Mouse (Mus musculus) hindbrain, postnatal 0 days (tissue): Measurements from ENCODE around the gene Asb14. TPM values are rescaled to one million over a fixed set of nuclear protein-coding genes. Genes with fewer than 3 reads are reported as not detected.
"Not testable (repeated sequence)": the region's sequence is repeated elsewhere in the genome, so short reads cannot be mapped to it uniquely, and the experiment has no call there.

Source experiments
- ATAC-seq: fragments of 200-750 bp; cut with Nextera tagmentation; 2 replicates; pipeline ENCODE4 v1.8.0; 2017; ENCODE audit warnings: mild to moderate bottlenecking, moderate TSS enrichment, moderate library complexity
- DNase-seq: peaks from one replicate; pipeline ENCODE4 v3.0.0-alpha.2; 2015; ENCODE audit warnings: low spot score
- H3K27ac ChIP-seq: fragments of 300-500 bp; sonication (generic); 2 replicates; pipeline ENCODE4 v1.5.1; 2014; ENCODE audit warnings: mild to moderate bottlenecking
- H3K27me3 ChIP-seq: fragments of 300-500 bp; sonication (generic); 2 replicates; pipeline ENCODE4 v1.6.1; 2014; ENCODE audit warnings: low read length, mixed read lengths; ENCODE audit not compliant: insufficient read depth
- H3K36me3 ChIP-seq: fragments of 300-500 bp; sonication (generic); 2 replicates; pipeline ENCODE4 v1.6.1; 2014; ENCODE audit warnings: low read length, mixed read lengths; ENCODE audit not compliant: insufficient read depth
- H3K4me1 ChIP-seq: fragments of 300-500 bp; sonication (generic); 2 replicates; pipeline ENCODE4 v1.6.1; 2014; ENCODE audit warnings: antibody characterized with exemption, low read length, mixed read lengths; ENCODE audit not compliant: insufficient read depth
- H3K4me2 ChIP-seq: fragments of 300-500 bp; sonication (generic); 2 replicates; pipeline ENCODE4 v1.6.1; 2014; ENCODE audit warnings: low read depth, mild to moderate bottlenecking, low read length, moderate library complexity, mixed read lengths
- H3K4me3 ChIP-seq: fragments of 300-500 bp; sonication (generic); 2 replicates; pipeline ENCODE4 v1.5.1; 2014; ENCODE audit warnings: low read length
- H3K9ac ChIP-seq: fragments of 300-500 bp; sonication (generic); replicated peaks from 2 replicates; pipeline ENCODE4 v1.6.1; 2014; ENCODE audit warnings: mild to moderate bottlenecking, low read length, moderate library complexity, mixed read lengths
- H3K9me3 ChIP-seq: fragments of 300-500 bp; sonication (generic); 2 replicates; pipeline ENCODE4 v1.6.1; 2016; ENCODE audit warnings: low read length, mixed read lengths
- CTCF ChIP-seq: IDR thresholded peaks from 2 replicates; pipeline ENCODE4 v1.5.1; 2016; ENCODE audit warnings: antibody characterized with exemption, control low read depth, low read depth
- WGBS: fragments of 180-500 bp; shearing (Covaris S2); extraction: QIAGEN DNeasy Blood & Tissue Kit; methylation state at CpG from one replicate; pipeline ENCODE4 v1.1.7; 2014; 5-methylcytosine and 5-hydroxymethylcytosine counted together
- polyA plus RNA-seq: library from polyadenylated mRNA; unstranded; fragments of >200 nt; fragmentation: Nextera tagmentation; extraction: Ambion mirVana; gene quantifications from 2 replicates; pipeline ENCODE4 v1.2.1, GENCODE M21; 2015
- total RNA-seq: library from RNA; depleted of rRNA; stranded (reverse); fragments of >200 nt; gene quantifications from 2 replicates; pipeline ENCODE4 v1.2.3, GENCODE M21; 2014

Gene Asb14
- total and polyA plus RNA-seq, 2 experiments from 2014 or later = 0.29 TPM; not detected in 1

GRCm38 (mm10) chr14:26907401-26907800, 13.0 kb downstream of the Asb14 start:
- H3K4me3 ChIP-seq = no peak overlapping the region
- ATAC-seq (no peak), DNase-seq (no peak)
- no peaks in the 10 kb centered on the region for H3K9me3 ChIP-seq
- H3K9ac ChIP-seq = no peak overlapping the region
- H3K27ac ChIP-seq = no peak overlapping the region
- H3K4me1 ChIP-seq = no peaks in the 10 kb centered on the region
- H3K27me3 ChIP-seq = no peaks in the 10 kb centered on the region
- WGBS = 88% methylated on average over 4 of the region's 4 CpGs
- H3K4me2 ChIP-seq = no peak overlapping the region
- no peak for TF ChIP-seq CTCF
- no peaks in the 10 kb centered on the region for H3K36me3 ChIP-seq

GRCm38 (mm10) chr14:26910461-26910860, 16.1 kb downstream of the Asb14 start:
- H3K4me2 ChIP-seq, H3K27ac ChIP-seq, H3K9me3 ChIP-seq, H3K4me1 ChIP-seq, H3K4me3 ChIP-seq, ATAC-seq, H3K36me3 ChIP-seq, DNase-seq, H3K9ac ChIP-seq, H3K27me3 ChIP-seq: not testable (repeated sequence)
- 38% methylated on average over 9 of the region's 9 CpGs for WGBS

- H3K27ac ChIP-seq = no peak overlapping the region
- H3K9me3 ChIP-seq = no peaks in the 10 kb centered on the region
- ATAC-seq = no peak
- DNase-seq = no peak
- no peaks in the 10 kb centered on the region for H3K27me3 ChIP-seq
- no peak overlapping the region for H3K4me3 ChIP-seq
- no peaks in the 10 kb centered on the region for H3K4me1 ChIP-seq
- 62% methylated on average over 6 of the region's 6 CpGs for WGBS
- H3K4me2 ChIP-seq = no peak overlapping the region
- TF ChIP-seq CTCF = no peak
- no peak overlapping the region for H3K9ac ChIP-seq
- no peaks in the 10 kb centered on the region for H3K36me3 ChIP-seq
These were observed 16.8 kb downstream of the Asb14 start for GRCm38 (mm10) chr14:26911201-26911600.

- H3K27ac ChIP-seq = no peak overlapping the region
- 92% methylated on average over 13 of the region's 13 CpGs for WGBS
These were observed 17.5 kb downstream of the Asb14 start for GRCm38 (mm10) chr14:26911826-26912225.

GRCm38 (mm10) chr14:26913681-26914268, 19.4 kb downstream of the Asb14 start:
- Histone ChIP-seq H3K4me1 (no peaks in the 10 kb centered on the region), H3K4me2 (no peak overlapping the region), H3K4me3 (no peak overlapping the region), H3K27me3 (no peaks in the 10 kb centered on the region), H3K9ac (no peak overlapping the region), H3K27ac (no peak overlapping the region), H3K9me3 (no peaks in the 10 kb centered on the region), H3K36me3 (no peaks in the 10 kb centered on the region)
- DNase-seq (peak; percentile 18), ATAC-seq (peak; percentile 32; the same call in 1 of the 2 replicates)
- no peak for TF ChIP-seq CTCF
- WGBS = 60% methylated on average over 9 of the region's 9 CpGs

More at GRCm38 (mm10) chr14:26911826-26912225, 17.5 kb downstream of the Asb14 start:
- TF ChIP-seq CTCF = no peak
- no peak overlapping the region for H3K9ac ChIP-seq
- H3K4me3 ChIP-seq = no peak overlapping the region
- H3K4me2 ChIP-seq = no peak overlapping the region
- H3K36me3 ChIP-seq = no peaks in the 10 kb centered on the region
- ATAC-seq = no peak
- no peak for DNase-seq
- H3K4me1 ChIP-seq = no peaks in the 10 kb centered on the region
- H3K9me3 ChIP-seq = no peaks in the 10 kb centered on the region
- no peaks in the 10 kb centered on the region for H3K27me3 ChIP-seq

GRCm38 (mm10) chr14:26919310-26919709, 25.0 kb downstream of the Asb14 start:
- H3K9me3 ChIP-seq = no peaks in the 10 kb centered on the region
- no peak overlapping the region for H3K27ac ChIP-seq
- ATAC-seq (no peak), DNase-seq (no peak)
- H3K9ac ChIP-seq = no peak overlapping the region
- H3K4me1 ChIP-seq = no peaks in the 10 kb centered on the region
- WGBS = 97% methylated on average over 3 of the region's 3 CpGs
- H3K4me2 ChIP-seq = no peak overlapping the region
- H3K4me3 ChIP-seq = no peak overlapping the region
- peaks cover 12% of the 10 kb centered on the region; the same call in 1 of the 2 replicates for H3K36me3 ChIP-seq
- no peak for TF ChIP-seq CTCF
- H3K27me3 ChIP-seq = no peaks in the 10 kb centered on the region

GRCm38 (mm10) chr14:26923702-26924421, 29.5 kb downstream of the Asb14 start:
- DNase-seq (no peak), ATAC-seq (no peak)
- no peak overlapping the region for H3K4me2 ChIP-seq
- H3K9ac ChIP-seq = no peak overlapping the region
- WGBS = 93% methylated on average over 5 of the region's 5 CpGs
- H3K36me3 ChIP-seq = peaks cover 30% of the 10 kb centered on the region
- no peak overlapping the region for H3K27ac ChIP-seq
- no peaks in the 10 kb centered on the region for H3K4me1 ChIP-seq
- no peak for TF ChIP-seq CTCF
- no peak overlapping the region for H3K4me3 ChIP-seq
- H3K9me3 ChIP-seq = no peaks in the 10 kb centered on the region
- H3K27me3 ChIP-seq = no peaks in the 10 kb centered on the region
